Mouse (Mus musculus) heart, postnatal 14 days (tissue): ENCODE results near the gene Actn4. TPM values are rescaled to one million over a fixed set of nuclear protein-coding genes. Genes with fewer than 3 reads are reported as not detected.

Experiments
- DNase-seq, 2 experiments: peaks; one replicate each; pipeline ENCODE4 v3.0.0; 2021 to 2022
- intact Hi-C: fragments of 180-260 bp; cut with DNase I; formaldehyde crosslinking; loops from one replicate; pipeline ENCODE4 v1.15.1; 2025
- total RNA-seq, 2 experiments: library from RNA; stranded (reverse); gene quantifications; 2 replicates each; pipeline ENCODE4 v1.2.3; 2021

Actn4 gene
- total RNA-seq, 2 experiments from 2014 or later, result 110 to 127 TPM

DNA sequence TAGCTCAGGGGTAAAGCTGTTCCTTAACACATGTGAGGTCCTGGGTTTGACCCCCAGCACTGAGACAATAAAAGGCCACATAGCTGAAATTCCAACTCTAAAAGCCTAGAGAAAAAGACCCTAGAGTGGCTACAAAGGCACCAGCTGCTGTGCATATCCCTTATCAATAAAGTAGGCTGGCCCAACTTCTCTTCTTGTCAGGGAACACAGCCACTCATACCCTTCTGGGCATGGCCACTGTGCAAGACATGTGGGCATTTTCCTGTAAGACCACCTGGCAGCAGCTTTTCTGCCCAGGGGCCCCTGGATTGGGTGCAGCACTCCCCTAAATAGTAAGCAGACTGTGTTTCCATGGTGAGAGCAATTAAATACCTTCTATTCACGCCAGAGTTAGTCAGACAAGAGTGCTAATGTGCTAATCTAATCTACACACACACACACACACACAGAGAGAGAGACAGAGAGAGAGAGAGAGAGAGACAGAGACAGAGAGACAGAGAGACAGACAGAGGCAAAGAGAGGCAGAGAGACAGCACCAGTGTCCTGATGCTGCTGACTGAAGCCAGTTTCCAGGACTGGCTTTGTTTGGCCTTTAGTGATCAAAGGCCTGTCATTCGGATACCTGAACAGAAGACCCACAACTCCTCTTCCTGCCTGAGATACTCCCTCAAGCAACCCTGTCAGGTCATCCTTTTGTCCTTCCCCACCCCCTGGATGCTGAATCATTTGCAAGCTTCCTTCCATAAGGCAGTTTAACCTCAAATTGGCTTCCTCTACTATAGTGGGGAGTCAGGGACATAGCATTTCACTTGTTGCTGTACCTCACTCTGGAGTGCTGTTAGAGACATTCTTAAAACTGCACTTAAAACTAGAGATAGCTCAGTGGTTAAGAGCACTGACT lies 8.4 kb downstream of the Actn4 start:
- DNase-seq, result no peak
- intact Hi-C loops, result no loop called here

- intact Hi-C loops, result no loop called here
- DNase-seq, result no peak
Measured at GRCm38 (mm10) chr7:28952786-28953185, 9.4 kb downstream of the Actn4 start.

DNA sequence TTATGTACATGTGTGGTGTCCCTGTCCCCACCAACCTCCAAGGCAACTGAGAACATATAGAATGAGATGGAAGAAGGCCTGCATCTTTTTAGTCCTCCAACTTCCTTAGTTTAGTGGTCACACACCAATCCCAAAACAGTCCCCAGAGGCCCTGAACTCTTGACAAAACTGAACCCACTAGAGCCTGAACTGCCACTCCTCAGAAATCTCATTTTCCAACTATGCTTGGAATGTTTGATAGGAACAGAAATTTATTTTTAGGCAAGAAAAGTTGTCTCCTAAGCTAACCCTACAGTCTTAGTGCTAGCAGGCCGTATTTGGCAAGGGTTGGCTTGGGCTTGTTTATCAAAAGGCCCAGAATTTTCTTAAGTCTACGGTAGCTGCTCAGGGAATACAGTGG lies 10.4 kb downstream of the Actn4 start:
- no peak for DNase-seq
- intact Hi-C loops, result no loop called here

DNA sequence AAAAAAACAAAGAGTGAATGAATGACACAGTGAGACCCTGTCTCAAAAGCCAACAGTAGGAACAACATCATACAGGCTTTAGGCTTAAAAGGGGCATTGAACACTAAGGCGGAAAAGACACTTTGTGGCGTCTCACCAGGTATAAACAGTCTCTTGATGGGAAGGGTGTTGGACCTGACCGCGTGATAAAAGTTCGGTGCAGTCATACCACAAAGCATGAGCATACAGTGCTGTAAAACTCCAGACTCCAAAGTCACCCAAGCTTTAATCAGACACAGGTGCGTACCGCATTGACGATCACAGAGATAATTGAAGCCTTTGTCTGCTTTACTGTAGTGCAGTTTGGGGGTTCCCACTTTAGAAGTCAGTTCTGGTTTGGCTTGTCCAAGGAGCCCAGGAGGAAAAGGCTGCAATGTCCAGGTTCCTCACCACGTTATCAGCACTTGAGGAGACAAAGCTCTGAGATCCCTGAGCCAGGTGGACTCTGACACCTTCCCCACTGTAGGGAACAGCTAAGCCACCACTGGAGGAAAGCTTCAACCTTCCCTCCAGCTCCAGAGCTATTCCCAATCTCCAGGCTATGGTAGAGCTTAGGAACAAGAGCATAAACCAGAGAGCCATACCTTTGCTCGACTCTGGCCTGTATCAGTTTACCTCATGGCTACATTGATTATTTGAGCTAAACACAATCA lies 11.6 kb downstream of the Actn4 start:
- intact Hi-C loops, result no loop called here

DNA sequence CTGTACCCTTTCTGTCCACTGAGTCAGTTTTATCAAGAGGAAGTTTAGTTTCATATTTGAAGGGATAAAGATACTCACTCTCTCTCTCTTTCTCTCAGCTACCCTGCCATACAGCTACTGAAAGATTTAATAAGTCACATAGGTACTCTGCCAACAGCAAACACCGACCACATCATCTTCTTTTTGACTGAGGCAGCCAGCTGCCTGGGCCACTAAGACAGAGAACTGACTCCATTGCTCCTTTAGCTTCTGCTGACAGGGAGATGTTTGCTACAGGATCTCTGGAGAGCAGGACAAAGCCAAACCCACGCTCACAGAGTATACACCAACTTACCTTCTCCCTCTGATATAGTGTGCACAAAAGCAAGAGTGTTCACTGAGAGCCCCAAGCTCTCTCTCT lies 12.8 kb downstream of the Actn4 start:
- DNase-seq, result no peak
- intact Hi-C loops, result no loop called here

More for the DNA sequence above, 11.6 kb downstream of the Actn4 start:
- no peak for DNase-seq

DNA sequence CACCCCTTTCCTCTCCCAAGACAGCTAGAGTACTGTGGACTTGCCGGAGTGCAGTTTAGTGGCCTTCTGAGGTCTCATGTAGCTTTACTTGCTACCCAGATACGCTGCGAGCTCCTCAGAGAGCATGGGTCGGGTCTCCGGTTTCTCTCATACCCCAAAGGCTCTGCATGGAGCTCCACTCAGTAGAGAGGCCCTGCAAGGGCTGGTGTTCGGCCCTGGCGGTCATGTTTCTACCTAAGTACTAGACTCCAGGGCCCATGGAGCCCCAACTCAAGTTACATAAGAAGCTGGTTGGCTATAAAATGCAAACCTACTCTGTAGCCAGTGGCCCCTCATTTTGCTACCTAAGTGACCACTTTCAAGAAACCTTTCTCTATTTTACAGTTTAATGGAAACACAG lies 13.4 kb downstream of the Actn4 start:
- intact Hi-C loops, result no loop called here
- DNase-seq, result no peak

DNA sequence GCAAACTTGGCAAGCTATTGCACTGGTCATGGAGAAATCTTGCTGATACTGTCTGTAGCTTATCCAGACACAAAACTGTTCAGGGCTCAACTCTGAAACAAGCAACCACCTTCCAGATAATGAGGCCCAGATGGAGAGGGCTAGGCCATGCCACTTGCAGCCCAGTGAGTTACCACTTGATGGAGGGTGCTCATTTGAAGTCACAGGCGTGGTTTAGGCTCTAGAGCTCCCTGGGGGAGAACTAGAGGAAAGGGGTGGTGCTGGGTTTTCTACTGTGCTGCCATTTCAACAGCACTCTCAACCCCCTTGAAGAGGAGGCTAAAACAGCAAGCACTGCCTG lies 15.9 kb downstream of the Actn4 start:
- DNase-seq, result no peak
- intact Hi-C loops, result no loop called here

- intact Hi-C loops, result no loop called here
- no peak for DNase-seq
Measured at GRCm38 (mm10) chr7:28945416-28946270, 16.5 kb downstream of the Actn4 start.

GRCm38 (mm10) chr7:28944756-28945415 lies 17.3 kb downstream of the Actn4 start:
- DNase-seq, result no peak

GRCm38 (mm10) chr7:28943451-28944180 lies 18.5 kb downstream of the Actn4 start:
- intact Hi-C loops, result no loop called here
- DNase-seq, result no peak

More at GRCm38 (mm10) chr7:28944756-28945415, 17.3 kb downstream of the Actn4 start:
- intact Hi-C loops, result no loop called here

- intact Hi-C loops, result no loop called here
- no peak for DNase-seq
Measured at GRCm38 (mm10) chr7:28941542-28941941, 20.6 kb downstream of the Actn4 start.

- intact Hi-C loops, result no loop called here
- DNase-seq, result no peak
Measured at GRCm38 (mm10) chr7:28941129-28941528, 21.0 kb downstream of the Actn4 start.

GRCm38 (mm10) chr7:28939418-28940183 lies 22.5 kb downstream of the Actn4 start:
- DNase-seq, result no peak
- intact Hi-C loops, result loop anchor here (1.0 to 2.0 kb wide), 2 partner anchors 21 to 33 kb away; no protein-coding TSS in a partner anchor

- no peak for DNase-seq
- intact Hi-C loops, result loop anchor here (2.0 kb wide), 1 partner anchor 34 kb away; no protein-coding TSS in a partner anchor
Measured at GRCm38 (mm10) chr7:28938654-28939053, 23.5 kb downstream of the Actn4 start.

GRCm38 (mm10) chr7:28936787-28937186 lies 25.4 kb downstream of the Actn4 start:
- no peak for DNase-seq
- intact Hi-C loops, result no loop called here

GRCm38 (mm10) chr7:28933825-28934224 lies 28.3 kb downstream of the Actn4 start:
- DNase-seq, result no peak
- intact Hi-C loops, result no loop called here

- DNase-seq, result peak; percentile 50 to 52
- intact Hi-C loops, result no loop called here
Measured at GRCm38 (mm10) chr7:28932421-28933041, 29.6 kb downstream of the Actn4 start.

GRCm38 (mm10) chr7:28931695-28932039 lies 30.5 kb downstream of the Actn4 start:
- intact Hi-C loops, result no loop called here
- no peak for DNase-seq
